Mouse (Mus musculus) liver, adult 2 months (tissue): ENCODE data around the gene Zmiz1. TPM values are rescaled to one million over a fixed set of nuclear protein-coding genes. Genes with fewer than 3 reads are reported as not detected.
A peak's percentile ranks its signal among the peaks of the same experiment; 100 is the strongest.

Experiments
- DNase-seq: peaks from one replicate; pipeline ENCODE4 v3.0.0-alpha.2; 2011; ENCODE audit warnings: low read depth, low spot score; ENCODE audit errors: extremely low read depth
- H3K27ac ChIP-seq: fragments of 200-500 bp; replicated peaks from 2 replicates; pipeline ENCODE4 v1.5.1; 2012; ENCODE audit warnings: low read depth, mild to moderate bottlenecking, control low read depth, inconsistent platforms, low read length; ENCODE audit not compliant: insufficient read depth
- H3K27me3 ChIP-seq: fragments of 200-500 bp; 2 replicates; pipeline ENCODE4 v1.6.1; 2012; ENCODE audit warnings: mild to moderate bottlenecking, moderate library complexity, low read length, inconsistent platforms; ENCODE audit not compliant: control insufficient read depth, insufficient read depth
- H3K36me3 ChIP-seq: fragments of 200-500 bp; 2 replicates; pipeline ENCODE4 v1.6.1; 2012; ENCODE audit warnings: low read length, inconsistent platforms; ENCODE audit not compliant: control insufficient read depth, insufficient read depth
- H3K4me1 ChIP-seq: fragments of 200-500 bp; 2 replicates; pipeline ENCODE4 v1.6.1; 2011; ENCODE audit warnings: low read length; ENCODE audit not compliant: control insufficient read depth, insufficient read depth
- H3K4me3 ChIP-seq: fragments of 200-500 bp; 2 replicates; pipeline ENCODE4 v1.5.1; 2011; ENCODE audit warnings: low read depth, mild to moderate bottlenecking, control low read depth, low read length, moderate library complexity; ENCODE audit not compliant: insufficient read depth
- H3K79me2 ChIP-seq: fragments of 200-500 bp; 2 replicates; pipeline ENCODE4 v1.6.1; 2012; ENCODE audit warnings: inconsistent platforms, mild to moderate bottlenecking, low read length, moderate library complexity; ENCODE audit not compliant: control insufficient read depth, insufficient read depth
- H3K9ac ChIP-seq: fragments of 200-500 bp; 2 replicates; pipeline ENCODE4 v1.6.1; 2012; ENCODE audit warnings: low read depth, mild to moderate bottlenecking, control low read depth, inconsistent platforms, low read length
- CTCF ChIP-seq: fragments of 200-500 bp; IDR thresholded peaks from 2 replicates; pipeline ENCODE4 v1.5.1; 2011; ENCODE audit warnings: low read depth, low read length, control low read depth
- POLR2A ChIP-seq: fragments of 200-500 bp; IDR thresholded peaks from 2 replicates; pipeline ENCODE4 v1.6.1; 2011; ENCODE audit warnings: low read length, control low read depth; ENCODE audit not compliant: insufficient read depth; ENCODE audit errors: extremely low read depth
- WGBS: fragments of 180-500 bp; shearing (Covaris S2); methylation state at CpG from one replicate; pipeline ENCODE4 v1.1.7; 2018; 5-methylcytosine and 5-hydroxymethylcytosine counted together
- polyA plus RNA-seq: library from polyadenylated mRNA; depleted of rRNA; stranded (reverse); fragments of >200 nt; gene quantifications from 2 replicates; pipeline ENCODE4 v1.2.3, GENCODE M21; 2012
- total RNA-seq: library from RNA; depleted of rRNA; stranded (reverse); fragments of >200 nt; gene quantifications from 2 replicates; pipeline ENCODE4 v1.2.3, GENCODE M21; 2014

Zmiz1 gene
- total and polyA plus RNA-seq, 2 experiments, result 5.3 to 10.2 TPM

GRCm38 (mm10) chr14:25686216-25686945 lies 227.4 kb downstream of the Zmiz1 start:
- Histone ChIP-seq H3K4me1 (no peaks in the 10 kb centered on the region), H3K27ac (no peak overlapping the region), H3K27me3 (no peaks in the 10 kb centered on the region), H3K9ac (no peak overlapping the region), H3K4me3 (no peak overlapping the region), H3K79me2 (no peaks in the 10 kb centered on the region), H3K36me3 (no peaks in the 10 kb centered on the region)
- WGBS, result 35% methylated on average over 7 of the region's 7 CpGs
- no peak for TF ChIP-seq CTCF
- DNase-seq, result peak; percentile 92

GRCm38 (mm10) chr14:25686983-25687901 lies 228.3 kb downstream of the Zmiz1 start:
- DNase-seq, result peak; percentile 82
- Histone ChIP-seq H3K36me3 (no peaks in the 10 kb centered on the region), H3K27me3 (no peaks in the 10 kb centered on the region), H3K4me3 (no peak overlapping the region), H3K4me1 (no peaks in the 10 kb centered on the region), H3K27ac (no peak overlapping the region), H3K9ac (no peak overlapping the region), H3K79me2 (no peaks in the 10 kb centered on the region)
- WGBS, result 74% methylated on average over 10 of the region's 10 CpGs
- TF ChIP-seq CTCF, result no peak
- no peak for TF ChIP-seq POLR2A

GRCm38 (mm10) chr14:25693271-25693887 lies 234.4 kb downstream of the Zmiz1 start:
- 0 out of 2 replicates have a peak, but pooled peaks cover 6% of the 10 kb centered on the region for H3K79me2 ChIP-seq
- no peak overlapping the region for H3K9ac ChIP-seq
- peak; percentile 89 for DNase-seq
- H3K36me3 ChIP-seq, result no peaks in the 10 kb centered on the region
- no peaks in the 10 kb centered on the region for H3K27me3 ChIP-seq
- H3K27ac ChIP-seq, result peak overlapping the region; percentile 60
- H3K4me3 ChIP-seq, result peak overlapping the region; percentile 2; the same call in 1 of the 2 replicates
- WGBS, result 36% methylated on average over 6 of the region's 6 CpGs
- H3K4me1 ChIP-seq, result peaks cover 16% of the 10 kb centered on the region
- TF ChIP-seq CTCF (no peak), POLR2A (no peak)

GRCm38 (mm10) chr14:25693888-25694568 lies 235.0 kb downstream of the Zmiz1 start, which contains the start of gene Ppif:
Gene Ppif, plus strand, starts transcription at chr14:25694154.
- Histone ChIP-seq H3K79me2 (0 out of 2 replicates have a peak, but pooled peaks cover 6% of the 10 kb centered on the region), H3K27me3 (no peaks in the 10 kb centered on the region), H3K27ac (peak within 1 kb of the TSS; percentile 74), H3K4me1 (peaks cover 16% of the 10 kb centered on the region), H3K36me3 (0 out of 2 replicates have a peak, but pooled peaks cover 1% of the 10 kb centered on the region), H3K4me3 (peak within 1 kb of the TSS; percentile 81), H3K9ac (peak within 1 kb of the TSS; percentile 81)
- under 1% methylated on average over 70 of the region's 70 CpGs for WGBS
- DNase-seq, result peak; percentile 71
- TF ChIP-seq CTCF (peak; percentile 95), POLR2A (peak; percentile 74)

GRCm38 (mm10) chr14:25694569-25694897 lies 235.5 kb downstream of the Zmiz1 start:
- 0 out of 2 replicates have a peak, but pooled peaks cover 6% of the 10 kb centered on the region for H3K79me2 ChIP-seq

More at GRCm38 (mm10) chr14:25694569-25694897, 235.5 kb downstream of the Zmiz1 start:
- no peak for TF ChIP-seq POLR2A
- TF ChIP-seq CTCF, result no peak
- Histone ChIP-seq H3K27ac (peak overlapping the region; percentile 74), H3K36me3 (peaks cover 3% of the 10 kb centered on the region; the same call in 1 of the 2 replicates), H3K27me3 (no peaks in the 10 kb centered on the region), H3K4me3 (peak overlapping the region; percentile 81), H3K9ac (peak overlapping the region; percentile 81), H3K4me1 (peaks cover 16% of the 10 kb centered on the region)
- peak; percentile 62 for DNase-seq
- 0% methylated on average over 10 of the region's 10 CpGs for WGBS
